Mouse (Mus musculus): ENCODE results near the gene Yipf3. TPM values are rescaled to one million over a fixed set of nuclear protein-coding genes. Genes with fewer than 3 reads are reported as not detected.

Yipf3 gene
- polyA plus RNA-seq, 1 experiment from 2014 or later = 91.6 TPM

DNA sequence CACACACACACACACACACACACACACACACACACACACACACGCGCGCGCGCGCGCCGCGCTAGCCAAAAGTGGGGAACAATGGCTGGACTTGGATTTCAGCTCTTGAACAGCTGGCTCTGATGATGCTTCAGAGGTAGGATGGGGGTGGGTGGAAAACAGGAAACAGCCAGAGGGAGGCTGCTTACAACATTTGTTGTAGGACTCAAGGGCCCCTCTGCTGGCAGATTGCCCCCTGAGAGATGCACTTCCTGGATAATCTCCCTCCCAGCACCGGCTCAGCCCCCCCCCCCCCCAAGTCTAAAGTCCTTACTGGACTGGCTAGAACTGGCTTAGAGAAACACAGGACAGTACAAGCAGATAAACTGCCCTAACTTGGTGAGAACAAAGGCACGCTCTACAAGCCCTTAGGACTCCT lies 39.8 kb downstream of the Yipf3 start:
- no peaks in the 10 kb centered on the region for H3K9me3 ChIP-seq (ENCODE audit: control insufficient read depth, low read length)
- H3K4me1 ChIP-seq (replicated peaks; ENCODE audit: control insufficient read depth, insufficient read depth, low read length) = no peaks in the 10 kb centered on the region
- no peak overlapping the region for H3K4me2 ChIP-seq (replicated peaks)
- 63% methylated on average over 11 of the region's 11 CpGs for WGBS
- no peaks in the 10 kb centered on the region for H3K36me3 ChIP-seq (replicated peaks; ENCODE audit: control insufficient read depth, insufficient read depth)
- no peaks in the 10 kb centered on the region for H3K27me3 ChIP-seq (ENCODE audit: control insufficient read depth, insufficient read depth, low read length)
- H3K27ac ChIP-seq = peak overlapping the region; percentile 43; the same call in 1 of the 2 replicates
- no peak overlapping the region for H3K9ac ChIP-seq
- DNase-seq (ENCODE audit: low spot score) (no peak), ATAC-seq (ENCODE audit: low FRiP score) (no peak)
- H3K4me3 ChIP-seq (replicated peaks; ENCODE audit: low read length) = no peak overlapping the region

DNA sequence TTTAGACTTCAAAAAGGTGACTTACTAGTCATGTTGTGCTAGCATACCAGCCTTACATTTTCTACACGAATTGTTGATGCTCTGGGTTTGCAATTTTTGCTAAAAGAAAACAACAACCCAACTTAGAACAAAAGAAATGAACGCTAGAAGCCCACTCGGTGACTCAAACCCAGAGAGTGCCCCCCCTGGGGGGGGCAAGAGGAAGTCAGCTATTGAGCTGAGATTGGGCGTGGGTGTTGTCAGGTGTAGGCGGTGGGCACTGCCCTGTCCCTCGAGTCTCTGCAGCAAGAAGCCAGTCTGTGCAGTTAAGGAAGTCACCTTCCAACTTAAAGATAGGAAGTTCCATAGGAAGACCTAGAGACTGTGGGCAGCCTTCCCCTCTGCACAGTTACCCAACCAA lies 48.7 kb downstream of the Yipf3 start:
- Histone ChIP-seq H3K36me3 (replicated peaks; ENCODE audit: control insufficient read depth, insufficient read depth) (peaks cover 4% of the 10 kb centered on the region; the same call in 1 of the 2 replicates), H3K9me3 (ENCODE audit: control insufficient read depth, low read length) (no peaks in the 10 kb centered on the region), H3K27ac (peak overlapping the region; percentile 82; the same call in 1 of the 2 replicates), H3K9ac (peak overlapping the region; percentile 89; the same call in 1 of the 2 replicates), H3K4me3 (replicated peaks; ENCODE audit: low read length) (peak overlapping the region; percentile 88), H3K4me2 (replicated peaks) (peak overlapping the region; percentile 78), H3K27me3 (ENCODE audit: control insufficient read depth, insufficient read depth, low read length) (peaks cover 37% of the 10 kb centered on the region), H3K4me1 (replicated peaks; ENCODE audit: control insufficient read depth, insufficient read depth, low read length) (peaks cover 8% of the 10 kb centered on the region; the same call in 1 of the 2 replicates)
- WGBS = 48% methylated on average over 6 of the region's 6 CpGs
- DNase-seq (ENCODE audit: low spot score) (no peak), ATAC-seq (ENCODE audit: low FRiP score) (no peak)

DNA sequence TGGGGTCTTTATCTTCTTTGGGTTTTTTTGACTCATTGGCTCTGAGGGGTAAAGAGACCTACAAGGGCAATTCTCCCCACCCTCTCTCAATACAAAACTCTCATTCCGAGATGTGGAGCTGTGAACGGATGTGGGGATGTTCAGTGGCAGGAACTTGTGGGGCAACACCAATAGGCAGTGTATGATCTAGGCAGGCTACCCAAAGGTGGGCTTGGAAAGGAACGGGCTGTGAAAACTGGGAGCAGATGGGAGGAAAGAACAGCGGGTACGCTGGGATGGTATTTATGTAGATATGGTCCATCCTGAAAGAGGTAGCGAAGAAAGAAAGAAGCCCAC lies 49.1 kb downstream of the Yipf3 start:
- Histone ChIP-seq H3K4me2 (replicated peaks) (peak overlapping the region; percentile 78), H3K36me3 (replicated peaks; ENCODE audit: control insufficient read depth, insufficient read depth) (peaks cover 6% of the 10 kb centered on the region; the same call in 1 of the 2 replicates), H3K4me3 (replicated peaks; ENCODE audit: low read length) (peak overlapping the region; percentile 88), H3K27me3 (ENCODE audit: control insufficient read depth, insufficient read depth, low read length) (peaks cover 37% of the 10 kb centered on the region), H3K27ac (peak overlapping the region; percentile 82), H3K9ac (peak overlapping the region; percentile 89), H3K9me3 (ENCODE audit: control insufficient read depth, low read length) (no peaks in the 10 kb centered on the region), H3K4me1 (replicated peaks; ENCODE audit: control insufficient read depth, insufficient read depth, low read length) (peaks cover 8% of the 10 kb centered on the region; the same call in 1 of the 2 replicates)
- 11% methylated on average over 6 of the region's 6 CpGs for WGBS
- no peak for DNase-seq (ENCODE audit: low spot score)
- no peak for ATAC-seq (ENCODE audit: low FRiP score)

DNA sequence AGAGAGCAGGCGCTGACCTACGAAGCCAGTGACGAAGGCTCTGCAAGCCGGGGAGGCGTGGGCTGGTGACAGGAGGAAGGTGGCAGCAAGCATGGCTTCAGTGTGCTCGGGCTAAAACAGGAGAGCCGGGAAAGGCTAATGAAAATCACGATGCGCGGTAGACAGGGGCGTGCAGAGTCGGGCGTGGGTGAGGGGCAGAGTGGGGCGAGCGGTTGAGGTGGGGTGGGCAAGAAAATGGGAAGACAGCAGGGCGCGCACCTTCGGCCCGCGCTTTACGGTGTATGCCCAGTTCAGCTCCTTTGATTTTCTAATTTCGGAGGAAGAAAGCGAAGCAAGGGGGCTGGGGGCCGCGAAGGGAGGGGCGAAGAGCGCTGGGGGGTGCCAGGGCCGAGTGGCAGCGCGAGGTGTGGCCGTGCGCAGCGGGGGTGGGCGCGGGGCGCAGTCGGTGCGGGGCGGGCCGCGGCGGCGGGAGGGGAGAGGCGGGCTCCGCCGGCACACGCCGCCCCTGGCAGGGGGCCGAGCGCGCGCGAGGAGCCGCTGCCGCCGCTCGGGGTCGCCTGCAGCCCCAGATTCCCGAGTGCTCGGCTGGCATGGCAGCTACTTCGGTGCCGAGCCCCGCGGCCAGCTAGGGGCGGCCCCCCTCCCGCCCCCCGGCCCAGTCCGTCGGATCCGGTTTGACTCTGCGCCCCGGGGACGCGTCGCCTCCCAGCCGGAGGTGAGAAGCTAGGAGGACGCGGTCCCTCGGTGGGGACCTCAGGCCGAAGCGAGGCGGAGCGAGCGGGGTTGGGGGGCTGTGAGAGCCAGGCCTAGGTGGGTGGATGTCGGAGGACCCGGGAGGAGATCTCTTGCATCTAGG lies 49.7 kb downstream of the Yipf3 start, which contains the start of gene Dlk2:
TSS of gene Dlk2 (plus strand) at position 58 of the 856 bp plus-strand sequence.
- Histone ChIP-seq H3K27me3 (ENCODE audit: control insufficient read depth, insufficient read depth, low read length) (peaks cover 37% of the 10 kb centered on the region), H3K4me1 (replicated peaks; ENCODE audit: control insufficient read depth, insufficient read depth, low read length) (peaks cover 8% of the 10 kb centered on the region; the same call in 1 of the 2 replicates), H3K27ac (peak within 1 kb of the TSS; percentile 82), H3K36me3 (replicated peaks; ENCODE audit: control insufficient read depth, insufficient read depth) (peaks cover 11% of the 10 kb centered on the region), H3K9me3 (ENCODE audit: control insufficient read depth, low read length) (no peaks in the 10 kb centered on the region), H3K9ac (peak within 1 kb of the TSS; percentile 89), H3K4me3 (replicated peaks; ENCODE audit: low read length) (peak within 1 kb of the TSS; percentile 88), H3K4me2 (replicated peaks) (peak within 1 kb of the TSS; percentile 78)
- DNase-seq (ENCODE audit: low spot score) (peak; percentile 65), ATAC-seq (ENCODE audit: low FRiP score) (peak; percentile 68)
- WGBS = under 1% methylated on average over 62 of the region's 86 CpGs

DNA sequence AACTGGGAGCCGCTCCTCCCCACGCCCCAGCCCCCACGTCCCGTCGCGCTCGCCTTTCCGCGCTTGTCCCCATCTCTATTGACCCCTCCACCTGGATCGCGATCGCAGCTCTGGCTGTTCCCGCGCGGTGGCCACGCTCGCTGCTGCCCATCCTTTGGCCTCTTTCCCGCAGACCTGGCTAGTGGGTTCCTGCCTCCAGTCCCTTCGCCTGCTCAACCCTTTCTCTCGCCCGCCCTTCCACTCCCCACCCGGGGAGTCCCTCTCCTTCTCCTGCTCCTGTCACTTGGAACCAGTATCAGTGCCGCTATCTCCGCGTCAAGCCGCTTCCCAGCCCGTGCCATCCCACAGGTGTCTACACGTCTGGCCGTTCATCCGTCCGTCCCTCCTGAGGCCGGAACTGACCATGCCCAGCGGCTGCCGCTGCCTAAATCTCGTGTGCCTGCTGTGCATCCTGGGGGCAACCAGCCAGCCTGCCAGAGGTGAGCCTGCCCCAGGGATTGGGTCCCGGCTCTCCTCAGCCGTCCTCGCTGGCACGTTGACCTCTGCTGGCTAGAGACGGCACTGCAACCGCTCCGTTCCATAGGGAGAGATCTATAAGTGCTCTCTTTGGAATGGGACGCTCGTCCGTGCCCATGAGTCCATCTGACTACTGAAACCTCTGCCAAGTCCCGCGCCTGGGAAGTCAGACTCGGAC lies 50.5 kb downstream of the Yipf3 start:
- H3K9ac ChIP-seq = peak overlapping the region; percentile 89
- peak overlapping the region; percentile 88 for H3K4me3 ChIP-seq (replicated peaks; ENCODE audit: low read length)
- H3K9me3 ChIP-seq (ENCODE audit: control insufficient read depth, low read length) = no peaks in the 10 kb centered on the region
- H3K36me3 ChIP-seq (replicated peaks; ENCODE audit: control insufficient read depth, insufficient read depth) = peaks cover 18% of the 10 kb centered on the region
- WGBS = under 1% methylated on average over 47 of the region's 48 CpGs
- peak overlapping the region; percentile 82 for H3K27ac ChIP-seq
- peaks cover 31% of the 10 kb centered on the region for H3K27me3 ChIP-seq (ENCODE audit: control insufficient read depth, insufficient read depth, low read length)
- peaks cover 8% of the 10 kb centered on the region; the same call in 1 of the 2 replicates for H3K4me1 ChIP-seq (replicated peaks; ENCODE audit: control insufficient read depth, insufficient read depth, low read length)
- peak overlapping the region; percentile 78 for H3K4me2 ChIP-seq (replicated peaks)
- ATAC-seq (ENCODE audit: low FRiP score) = peak; percentile 73
- peak; percentile 82 for DNase-seq (ENCODE audit: low spot score)

DNA sequence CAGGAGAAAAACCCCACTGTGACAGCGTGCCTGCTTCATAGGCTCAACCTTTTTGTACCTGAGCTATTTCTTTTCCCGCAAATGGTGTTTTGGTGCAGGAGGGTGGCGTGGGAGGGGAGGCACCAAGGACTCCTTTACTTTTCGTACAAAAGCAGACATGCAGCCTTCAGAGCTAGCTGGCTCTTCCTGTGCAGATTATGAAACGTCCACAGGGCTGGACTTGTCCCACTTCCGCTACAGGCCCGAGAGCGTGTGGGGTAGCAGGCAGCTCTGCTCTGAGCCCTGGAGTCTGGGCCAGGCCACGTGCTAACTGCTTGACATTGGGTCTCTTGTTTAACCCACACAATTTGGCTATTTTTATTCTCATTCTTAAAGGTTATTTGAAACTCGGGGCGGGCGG lies 54.0 kb downstream of the Yipf3 start:
- H3K9ac ChIP-seq = no peak overlapping the region
- no peaks in the 10 kb centered on the region for H3K9me3 ChIP-seq (ENCODE audit: control insufficient read depth, low read length)
- no peak overlapping the region for H3K4me3 ChIP-seq (replicated peaks; ENCODE audit: low read length)
- DNase-seq (ENCODE audit: low spot score) (no peak), ATAC-seq (ENCODE audit: low FRiP score) (no peak)
- 84% methylated on average over 12 of the region's 12 CpGs for WGBS
- peaks cover 2% of the 10 kb centered on the region for H3K27me3 ChIP-seq (ENCODE audit: control insufficient read depth, insufficient read depth, low read length)
- peaks cover 43% of the 10 kb centered on the region for H3K36me3 ChIP-seq (replicated peaks; ENCODE audit: control insufficient read depth, insufficient read depth)
- no peak overlapping the region for H3K4me2 ChIP-seq (replicated peaks)
- no peak overlapping the region for H3K27ac ChIP-seq
- peaks cover 5% of the 10 kb centered on the region; the same call in 1 of the 2 replicates for H3K4me1 ChIP-seq (replicated peaks; ENCODE audit: control insufficient read depth, insufficient read depth, low read length)

MicroRNAs within 50 kb of the gene (microRNA counts, 519-probe panel; counts per million panel counts)
- microRNA mmu-miR-693-3p (not detected), microRNA mmu-miR-693-5p (not detected)

Small RNA genes lying within 50 kb of the gene (microRNA-seq; reads per million reads assigned to microRNA genes)
- gene Mir693 = not detected

Other genes starting within 250 kb of the Yipf3 start
- gene Vegfa, start 215.7 kb upstream of the Yipf3 start, polyA plus RNA-seq (2014; fragmentation: Nextera tagmentation; extraction: Ambion mirVana) = 4.1 and 6.5 TPM in 2 replicates
- 143 and 148 TPM in 2 replicates for gene Mrps18a, start 137.1 kb upstream of the Yipf3 start, polyA plus RNA-seq (2014; fragmentation: Nextera tagmentation; extraction: Ambion mirVana)
- gene Rsph9, start 103.9 kb upstream of the Yipf3 start, polyA plus RNA-seq (2014; fragmentation: Nextera tagmentation; extraction: Ambion mirVana) = 50.3 and 52.5 TPM in 2 replicates
- gene Mad2l1bp, start 94.5 kb upstream of the Yipf3 start, polyA plus RNA-seq (2014; fragmentation: Nextera tagmentation; extraction: Ambion mirVana) = 19.6 and 21.9 TPM in 2 replicates
- 25.7 and 29.9 TPM in 2 replicates for gene Gtpbp2, start 87.0 kb upstream of the Yipf3 start, polyA plus RNA-seq (2014; fragmentation: Nextera tagmentation; extraction: Ambion mirVana)
- 5.5 and 6.4 TPM in 2 replicates for gene Polh, start 45.4 kb upstream of the Yipf3 start, polyA plus RNA-seq (2014; fragmentation: Nextera tagmentation; extraction: Ambion mirVana)
- 43.4 and 44.4 TPM in 2 replicates for gene Xpo5, start 45.3 kb upstream of the Yipf3 start, polyA plus RNA-seq (2014; fragmentation: Nextera tagmentation; extraction: Ambion mirVana)
- gene Polr1c, start within 50 bp of the Yipf3 start, polyA plus RNA-seq (2014; fragmentation: Nextera tagmentation; extraction: Ambion mirVana) = 75.4 and 80.1 TPM in 2 replicates
- gene Lrrc73, start 5.5 kb downstream of the Yipf3 start, polyA plus RNA-seq (2014; fragmentation: Nextera tagmentation; extraction: Ambion mirVana) = 15.1 and 18.1 TPM in 2 replicates
- gene Tjap1, start 34.9 kb downstream of the Yipf3 start, polyA plus RNA-seq (2014; fragmentation: Nextera tagmentation; extraction: Ambion mirVana) = 22.3 and 25.8 TPM in 2 replicates
- gene Dlk2, start 49.3 kb downstream of the Yipf3 start, polyA plus RNA-seq (2014; fragmentation: Nextera tagmentation; extraction: Ambion mirVana) = 18.9 and 20.9 TPM in 2 replicates
- 8.2 and 9.3 TPM in 2 replicates for gene Abcc10, start 80.3 kb downstream of the Yipf3 start, polyA plus RNA-seq (2014; fragmentation: Nextera tagmentation; extraction: Ambion mirVana)
- 29.7 and 31.5 TPM in 2 replicates for gene Zfp318, start 135.7 kb downstream of the Yipf3 start, polyA plus RNA-seq (2014; fragmentation: Nextera tagmentation; extraction: Ambion mirVana)
- 1.4 and 2.2 TPM in 2 replicates for gene Crip3, start 180.8 kb downstream of the Yipf3 start, polyA plus RNA-seq (2014; fragmentation: Nextera tagmentation; extraction: Ambion mirVana)
- gene Slc22a7, start 190.4 kb downstream of the Yipf3 start, polyA plus RNA-seq (2014; fragmentation: Nextera tagmentation; extraction: Ambion mirVana) = not detected in 2 replicates
- 6.5 and 7.7 TPM in 2 replicates for gene Ttbk1, start 239.6 kb downstream of the Yipf3 start, polyA plus RNA-seq (2014; fragmentation: Nextera tagmentation; extraction: Ambion mirVana)
- 16.0 and 16.6 TPM in 2 replicates for gene Dnph1, start 248.6 kb downstream of the Yipf3 start, polyA plus RNA-seq (2014; fragmentation: Nextera tagmentation; extraction: Ambion mirVana)

All from hindbrain, embryonic 14.5 days (tissue).